Mouse (Mus musculus): ENCODE results near the gene Ampd1.
A peak's percentile ranks its signal among the peaks of the same experiment; 100 is the strongest.
"Not testable (repeated sequence)": the region's sequence is repeated elsewhere in the genome, so short reads cannot be mapped to it uniquely, and the experiment has no call there.

Ampd1 gene

GRCm38 (mm10) chr3:103102454-103103390 lies 28.9 kb downstream of the Ampd1 start, which contains the start of gene Dennd2c:
Gene Dennd2c (plus strand): TSS chr3:103102604.
- peak; percentile 35 to 50 for DNase-seq

DNA sequence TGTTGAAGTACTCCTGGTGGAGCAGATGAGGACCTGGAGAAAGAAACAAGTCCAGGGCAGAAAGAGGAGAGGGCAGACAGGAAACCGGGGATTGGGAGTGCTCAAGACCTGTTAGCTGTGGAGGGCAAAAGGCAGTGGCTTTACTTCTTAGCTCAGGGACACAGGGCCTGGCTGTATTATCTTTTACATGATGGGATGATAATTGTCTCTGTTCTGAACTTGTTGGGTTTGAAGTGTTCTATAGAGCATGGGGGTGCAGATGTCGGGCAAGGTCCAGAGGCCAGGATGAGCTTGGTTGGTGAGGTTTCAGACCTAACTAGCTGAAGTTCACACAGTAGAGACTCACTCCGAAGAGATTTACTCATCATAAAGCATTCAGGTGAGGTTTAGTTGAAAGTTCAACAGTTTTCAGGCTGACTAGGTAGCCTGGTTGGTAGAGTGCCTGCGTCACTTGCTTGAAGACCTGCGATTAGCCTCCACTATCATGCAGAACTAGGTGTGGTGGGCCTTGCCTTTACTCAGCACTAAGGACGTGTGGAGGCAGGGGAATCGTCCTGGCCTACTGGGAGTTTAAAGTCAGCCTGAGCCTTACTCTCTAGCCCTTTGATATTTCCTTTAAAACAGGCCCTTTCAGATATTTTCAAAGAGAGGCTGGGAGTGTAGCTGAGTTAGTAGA lies 33.9 kb downstream of the Ampd1 start:
- no peak for DNase-seq

GRCm38 (mm10) chr3:103112216-103112615 lies 38.4 kb downstream of the Ampd1 start:
- no peak for DNase-seq

GRCm38 (mm10) chr3:103123636-103124035 lies 49.8 kb downstream of the Ampd1 start:
- no peak for DNase-seq

DNA sequence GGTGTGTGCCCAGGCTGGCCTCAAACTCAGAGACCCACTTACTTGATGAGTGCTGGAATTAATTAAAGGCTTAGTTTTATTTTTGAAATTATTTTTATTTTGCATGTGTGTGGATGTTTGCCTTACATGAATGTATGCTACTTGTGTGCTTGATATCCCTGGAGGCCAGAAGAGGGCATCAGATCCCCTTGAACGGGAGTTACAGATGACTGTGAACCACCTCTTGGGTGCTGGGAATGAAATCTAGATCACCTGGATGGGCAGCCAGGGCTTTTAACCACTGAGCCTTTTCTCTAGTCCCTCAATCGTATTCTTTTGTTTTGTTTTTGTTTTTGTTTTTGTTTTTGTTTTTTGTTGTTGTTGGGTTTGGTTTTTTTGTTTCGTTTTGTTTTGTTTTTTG lies 52.3 kb downstream of the Ampd1 start:
- DNase-seq, result no peak

- no peak for DNase-seq
These were observed 53.4 kb downstream of the Ampd1 start for GRCm38 (mm10) chr3:103127177-103127576.

GRCm38 (mm10) chr3:103127721-103128120 lies 53.9 kb downstream of the Ampd1 start:
- DNase-seq, result no peak

- no peak for DNase-seq
These were observed 54.4 kb downstream of the Ampd1 start for GRCm38 (mm10) chr3:103128251-103128650.

DNA sequence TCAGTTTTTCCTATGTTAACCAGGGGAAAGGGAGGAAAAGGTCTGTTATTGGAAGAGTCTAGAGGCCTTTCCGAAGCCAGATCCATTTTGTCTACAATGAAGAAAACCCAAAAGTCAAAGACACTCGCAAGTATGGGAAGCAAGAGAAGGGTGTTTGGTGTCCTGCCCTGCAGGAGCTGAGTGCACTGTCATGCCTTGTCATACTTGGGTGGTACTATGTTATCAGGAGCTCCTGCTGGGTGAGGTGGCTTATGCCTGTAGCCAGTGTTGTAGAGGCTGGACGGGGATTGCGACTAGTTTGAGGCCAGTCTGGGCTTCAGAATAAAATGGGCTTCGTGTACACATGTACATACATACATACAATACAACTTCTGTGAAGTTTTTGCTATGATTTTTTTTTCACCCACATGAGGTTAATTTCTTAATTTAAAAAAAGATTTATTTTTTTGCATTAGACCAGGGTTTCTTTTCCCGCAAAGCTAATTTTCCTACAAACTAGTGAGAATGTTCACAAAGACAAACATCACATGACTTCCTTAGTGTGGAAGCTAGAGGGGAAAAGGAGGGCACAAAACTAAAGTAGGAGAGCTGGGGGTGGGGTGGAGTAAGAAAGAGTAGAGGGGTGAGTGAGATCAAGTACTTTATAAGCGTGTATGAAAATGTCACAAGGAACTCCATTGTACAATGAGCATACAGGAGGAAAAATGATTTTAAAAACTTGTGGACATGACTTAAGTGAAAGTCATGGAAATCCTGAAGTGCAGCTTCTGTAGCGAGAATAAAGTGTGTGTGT lies 55.7 kb downstream of the Ampd1 start:
- no peak for DNase-seq

- no peak for DNase-seq
These were observed 56.5 kb downstream of the Ampd1 start for GRCm38 (mm10) chr3:103130236-103130751.

DNA sequence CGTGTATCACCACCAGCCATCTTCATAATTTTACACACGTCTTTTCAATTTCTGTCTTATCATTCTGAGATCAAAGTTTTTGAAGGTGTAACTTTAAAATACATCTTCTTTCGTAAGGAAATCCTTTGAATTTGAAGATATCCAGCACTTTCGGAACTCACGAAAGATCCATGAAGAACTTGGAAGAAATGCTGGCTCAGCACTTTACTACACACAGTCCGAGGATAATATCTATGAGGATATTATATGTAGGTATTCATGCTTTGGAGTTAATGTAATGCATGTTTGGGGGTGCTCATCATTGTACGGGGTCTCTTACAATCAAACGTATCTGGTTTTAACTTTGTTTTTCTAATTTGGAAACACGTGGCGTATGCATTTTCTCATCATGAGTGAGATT lies 59.3 kb downstream of the Ampd1 start:
- no peak for DNase-seq

GRCm38 (mm10) chr3:103136414-103137077 lies 62.7 kb downstream of the Ampd1 start:
- DNase-seq, result no peak

DNA sequence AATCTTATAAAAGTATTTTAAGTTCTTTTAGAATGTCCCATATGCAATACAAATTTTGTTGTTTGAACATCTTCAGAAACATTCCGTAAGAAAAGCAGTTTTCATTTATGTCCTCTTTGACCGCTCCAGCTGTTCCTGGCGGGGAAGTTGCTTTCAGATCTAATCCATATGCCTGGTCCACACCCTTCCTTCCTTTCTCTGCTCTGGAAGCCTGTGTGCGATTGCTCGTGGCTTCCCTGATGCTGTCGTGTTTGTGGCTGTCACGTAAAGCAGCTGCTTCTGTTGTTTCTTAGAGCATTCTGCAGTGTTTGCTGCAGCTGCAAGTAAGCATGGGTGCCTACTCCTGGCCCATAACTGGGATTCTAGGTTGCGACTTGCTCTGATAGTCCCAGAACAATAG lies 65.2 kb downstream of the Ampd1 start:
- no peak for DNase-seq

- DNase-seq, result not testable (repeated sequence)
These were observed 66.5 kb downstream of the Ampd1 start for GRCm38 (mm10) chr3:103140095-103140838.

- peak; percentile 19 to 37 for DNase-seq
These were observed 67.5 kb downstream of the Ampd1 start for GRCm38 (mm10) chr3:103141287-103141686.

DNA sequence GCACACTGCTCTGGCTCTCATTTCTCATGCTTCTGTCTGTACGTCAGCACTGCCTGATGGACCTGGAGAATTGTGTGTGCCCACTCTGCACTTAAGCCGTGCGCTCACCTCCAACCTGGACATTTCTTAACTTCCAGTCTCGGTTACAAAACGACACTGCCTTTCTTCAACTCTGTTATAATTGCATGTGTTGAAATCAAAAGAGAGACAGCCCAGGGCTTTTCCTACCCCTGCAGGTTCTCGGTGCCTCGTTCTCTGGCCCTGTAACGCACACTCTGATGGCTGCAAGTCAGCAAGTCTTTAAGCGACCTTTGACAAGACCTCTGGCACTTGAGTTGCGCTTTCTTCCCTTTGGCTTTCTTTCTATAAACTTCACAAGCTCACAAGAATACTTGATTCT lies 68.6 kb downstream of the Ampd1 start:
- DNase-seq, result no peak

DNA sequence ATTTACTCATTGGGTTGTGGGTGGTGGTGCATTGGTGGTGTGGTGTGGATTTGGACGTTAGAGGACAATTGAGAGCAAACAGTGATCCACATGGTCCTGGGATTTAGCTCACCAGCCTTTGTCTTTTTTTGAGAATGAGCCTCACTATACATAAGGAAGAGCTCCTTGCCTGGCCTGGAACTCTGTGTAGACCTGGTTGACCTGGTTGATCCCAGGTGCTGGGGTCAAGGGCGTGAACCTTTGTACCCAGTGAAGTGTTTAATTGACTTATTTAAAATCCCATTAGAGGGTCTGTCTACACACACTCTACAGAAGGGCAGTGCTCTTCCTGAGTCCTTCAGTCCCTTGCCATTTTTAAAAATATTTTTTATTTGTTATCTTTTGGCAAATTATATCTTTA lies 71.5 kb downstream of the Ampd1 start:
- no peak for DNase-seq

DNA sequence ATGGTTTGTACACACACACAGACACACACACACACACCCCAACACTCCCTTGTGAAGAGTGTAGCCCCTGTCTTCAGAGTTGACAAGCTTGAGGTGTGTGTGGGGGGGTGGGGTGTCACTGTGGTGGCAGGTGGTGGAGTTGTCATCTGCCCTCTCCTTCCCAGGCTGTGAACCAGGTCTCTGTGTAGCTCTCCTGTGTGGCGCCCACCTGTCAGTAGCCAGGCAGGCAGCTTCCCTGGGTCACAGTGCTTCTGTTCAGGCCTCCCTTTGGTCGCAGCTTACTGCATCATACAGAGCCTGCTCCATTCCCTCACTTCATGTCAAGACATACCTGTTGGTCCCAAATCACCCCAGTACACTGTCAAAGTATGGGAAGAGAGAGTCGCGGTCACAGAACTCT lies 72.0 kb downstream of the Ampd1 start:
- DNase-seq, result no peak

DNA sequence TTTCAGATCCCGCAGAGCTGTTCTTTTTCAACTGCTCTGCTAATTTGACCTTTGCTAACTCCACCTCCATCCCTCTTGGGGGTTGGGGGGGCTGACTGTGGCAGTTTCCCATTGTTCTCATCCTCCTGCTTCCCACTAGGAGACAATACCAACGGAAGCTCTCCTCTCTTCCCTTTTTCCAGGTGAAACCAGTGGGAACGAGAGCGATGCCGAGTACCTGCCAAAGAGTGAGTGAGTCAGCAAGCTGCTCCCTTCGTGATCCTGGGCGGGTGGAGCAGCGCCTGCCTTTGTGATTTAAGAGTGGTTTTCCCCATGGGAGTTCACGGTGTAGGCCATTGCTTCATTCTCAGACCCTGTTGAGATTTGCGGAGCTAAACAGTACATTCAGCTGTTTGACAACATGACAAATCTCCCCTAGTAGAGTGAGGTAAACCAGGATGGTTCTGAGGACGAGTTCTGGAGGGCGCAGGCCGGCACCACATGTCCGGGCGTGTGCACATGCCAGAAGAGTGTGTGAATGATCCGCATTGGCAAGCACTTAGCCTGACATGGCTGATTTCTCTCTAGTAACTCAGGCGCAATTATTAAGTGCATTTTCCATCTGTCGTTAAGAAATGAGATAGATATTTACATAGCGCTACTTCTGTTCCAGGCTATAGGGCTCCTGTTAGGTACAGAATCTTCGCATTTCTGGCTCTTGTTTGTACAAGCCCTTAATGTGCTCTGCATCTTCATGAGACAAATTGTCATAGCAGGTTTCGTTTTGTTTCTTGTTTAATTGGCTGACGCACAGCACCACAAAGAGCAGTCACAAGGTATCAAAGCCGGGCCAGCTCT lies 72.7 kb downstream of the Ampd1 start:
- DNase-seq, result peak in 1 of 2 experiments; percentile 6

GRCm38 (mm10) chr3:103147775-103148174 lies 74.0 kb downstream of the Ampd1 start:
- DNase-seq, result no peak

DNA sequence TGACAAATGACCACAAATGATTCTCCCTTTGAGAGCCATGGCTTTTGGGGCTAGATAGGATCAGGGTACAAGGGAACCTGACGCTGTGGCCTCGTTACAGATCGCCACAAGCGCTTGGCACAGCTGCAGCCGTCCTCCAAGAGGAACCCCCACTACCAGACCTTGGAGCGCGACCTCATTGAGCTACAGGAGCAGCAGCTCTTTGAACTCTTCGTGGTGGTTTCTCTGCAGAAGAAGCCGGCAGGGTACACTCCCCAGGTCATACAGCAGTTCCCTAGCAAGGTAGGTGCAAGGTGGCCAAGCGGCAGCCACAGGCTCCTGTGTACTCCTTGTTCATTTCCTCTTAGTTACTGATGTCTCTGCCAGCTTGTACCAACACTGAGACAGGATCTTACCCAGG lies 75.1 kb downstream of the Ampd1 start:
- no peak for DNase-seq

All from cerebellum, postnatal 36 days (tissue).